Mouse (Mus musculus): ENCODE data around the gene Zmynd19.
"Not testable (repeated sequence)": the region's sequence is repeated elsewhere in the genome, so short reads cannot be mapped to it uniquely, and the experiment has no call there.

Gene Zmynd19

GRCm38 (mm10) chr2:24935057-24935796, 14.4 kb upstream of the Zmynd19 start, which contains the start of gene Arrdc1:
Arrdc1 (minus strand) TSS chr2:24935252.
- in situ Hi-C loops (cut with MboI, MseI) = no loop called here

DNA sequence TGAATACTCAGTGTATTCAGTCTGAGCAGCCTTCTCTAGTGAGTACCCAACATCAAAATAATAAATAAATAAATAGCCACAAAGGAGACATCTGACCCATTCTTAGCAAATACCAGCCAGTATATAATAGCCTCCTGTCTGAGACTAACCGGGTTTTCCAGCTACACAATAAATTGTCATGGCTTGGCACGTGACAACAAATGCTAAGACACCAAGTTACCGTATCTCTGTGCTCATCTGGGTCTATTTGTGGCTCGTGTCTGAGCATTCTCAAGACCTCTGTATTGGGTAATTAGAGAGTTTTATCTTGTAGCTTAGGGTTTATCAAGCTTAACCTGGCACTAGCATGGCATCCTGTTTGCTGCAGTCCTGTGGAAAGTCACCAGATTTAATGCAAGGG, 7.5 kb upstream of the Zmynd19 start:
- in situ Hi-C loops (cut with MboI, MseI) = no loop called here

DNA sequence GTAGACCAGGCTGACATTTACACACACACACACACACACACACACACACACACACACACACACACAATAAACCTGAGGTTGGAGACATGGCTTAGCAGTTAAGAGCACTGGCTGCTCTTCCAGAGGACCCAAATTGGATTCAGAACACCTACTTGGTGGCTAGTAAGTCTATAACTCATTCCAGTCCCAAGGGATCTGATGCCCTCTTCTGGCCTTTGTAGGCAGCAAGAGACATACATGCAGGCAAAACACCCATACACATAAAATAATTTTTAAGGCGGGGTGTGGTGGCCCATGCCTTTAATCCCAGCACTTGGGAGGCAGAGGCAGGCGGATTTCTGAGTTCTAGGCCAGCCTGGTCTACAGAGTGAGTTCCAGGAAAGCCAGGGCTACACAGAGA, 5.3 kb upstream of the Zmynd19 start:
- in situ Hi-C loops (cut with MboI, MseI) = not testable (repeated sequence)

GRCm38 (mm10) chr2:24950189-24950535, 570 bp downstream of the Zmynd19 start:
- in situ Hi-C loops (cut with MboI, MseI) = no loop called here

DNA sequence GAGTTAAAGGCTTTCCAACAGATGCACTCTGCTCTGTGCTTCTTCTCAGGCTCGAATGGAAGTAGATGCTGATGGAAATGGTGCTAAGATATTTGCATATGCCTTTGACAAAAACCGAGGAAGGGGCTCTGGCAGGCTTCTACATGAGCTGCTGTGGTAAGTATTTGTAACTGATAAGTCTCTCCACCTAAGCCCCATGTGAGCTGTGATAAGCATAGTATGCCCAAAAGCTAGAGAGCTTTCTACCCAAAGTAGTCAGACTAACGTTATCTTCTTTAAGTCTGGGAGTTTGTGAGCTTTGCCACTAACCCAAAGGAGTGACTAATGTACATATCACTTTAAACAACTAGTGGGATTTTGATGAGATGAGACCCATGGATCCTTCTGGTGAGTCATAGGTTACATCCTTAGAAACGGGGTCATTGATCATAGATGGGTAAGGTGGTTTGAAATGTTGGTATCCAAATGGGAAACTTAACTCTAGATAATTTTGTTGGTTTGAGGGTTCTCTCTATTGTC, 3.0 kb downstream of the Zmynd19 start:
- in situ Hi-C loops (cut with MboI, MseI) = no loop called here

DNA sequence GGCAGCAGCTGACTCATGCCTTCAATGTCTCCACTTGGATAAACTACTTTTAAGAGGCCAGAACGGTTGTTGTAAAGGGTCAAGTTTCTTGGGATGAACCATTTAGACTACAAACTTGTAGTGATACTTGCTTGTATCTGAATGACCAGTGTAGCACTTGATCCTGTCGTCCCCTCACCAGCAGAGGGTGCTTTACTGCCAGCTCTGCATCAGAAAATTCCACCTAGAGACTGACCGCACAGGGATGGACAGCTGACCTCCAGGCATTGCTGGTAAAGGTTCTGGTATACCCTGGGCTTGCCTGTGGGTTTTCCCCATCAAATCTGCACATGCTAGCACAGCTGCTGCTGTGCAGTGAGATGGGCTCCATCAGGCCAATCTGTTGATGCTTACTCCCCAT, 11.3 kb downstream of the Zmynd19 start:
- in situ Hi-C loops (cut with MboI, MseI) = no loop called here

GRCm38 (mm10) chr2:24962304-24963000, 12.9 kb downstream of the Zmynd19 start, which contains the start of gene Dph7:
Dph7 (plus strand) TSS chr2:24962400.
- in situ Hi-C loops (cut with MboI, MseI) = no loop called here

DNA sequence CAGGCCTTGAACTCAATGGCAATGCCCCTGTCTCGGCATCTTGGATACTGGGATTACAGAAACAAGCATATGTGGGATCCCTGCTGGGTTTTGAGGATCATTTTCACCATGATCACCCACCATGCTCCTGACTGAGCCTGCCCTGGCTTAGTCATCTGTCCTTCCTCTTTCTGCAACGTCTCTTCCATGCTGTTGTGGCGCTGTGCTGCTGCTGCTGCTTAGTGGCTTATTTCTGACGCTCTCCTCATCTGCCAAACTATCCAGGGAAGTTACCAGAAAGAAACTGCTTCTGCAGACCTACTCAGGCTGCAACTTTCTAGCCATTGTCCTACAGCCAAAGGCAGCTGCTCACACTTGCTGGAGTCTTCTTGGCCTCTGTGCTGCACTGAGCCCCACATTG, 20.8 kb downstream of the Zmynd19 start:
- in situ Hi-C loops (cut with MboI, MseI) = no loop called here

DNA sequence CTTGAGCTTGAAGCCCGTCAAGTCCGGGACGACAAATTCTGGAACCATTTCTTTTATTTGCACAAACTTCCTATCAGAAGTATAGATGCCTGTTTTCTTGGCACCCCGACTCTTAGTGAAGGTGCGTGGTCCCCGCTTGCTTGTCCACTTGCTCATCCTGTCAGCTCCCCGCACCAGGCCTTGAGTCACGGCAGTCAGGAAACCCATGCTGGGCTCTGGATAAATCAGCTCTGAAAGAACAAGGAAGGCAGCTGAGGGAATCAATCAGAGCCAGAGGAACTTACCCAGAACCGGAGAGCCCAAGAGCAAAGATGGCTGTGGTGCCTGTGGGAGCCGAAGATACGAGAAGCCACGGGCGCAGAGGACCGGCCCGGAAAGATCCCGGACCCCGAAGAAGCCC, 24.9 kb downstream of the Zmynd19 start:
- in situ Hi-C loops (cut with MboI, MseI) = not testable (repeated sequence)

DNA sequence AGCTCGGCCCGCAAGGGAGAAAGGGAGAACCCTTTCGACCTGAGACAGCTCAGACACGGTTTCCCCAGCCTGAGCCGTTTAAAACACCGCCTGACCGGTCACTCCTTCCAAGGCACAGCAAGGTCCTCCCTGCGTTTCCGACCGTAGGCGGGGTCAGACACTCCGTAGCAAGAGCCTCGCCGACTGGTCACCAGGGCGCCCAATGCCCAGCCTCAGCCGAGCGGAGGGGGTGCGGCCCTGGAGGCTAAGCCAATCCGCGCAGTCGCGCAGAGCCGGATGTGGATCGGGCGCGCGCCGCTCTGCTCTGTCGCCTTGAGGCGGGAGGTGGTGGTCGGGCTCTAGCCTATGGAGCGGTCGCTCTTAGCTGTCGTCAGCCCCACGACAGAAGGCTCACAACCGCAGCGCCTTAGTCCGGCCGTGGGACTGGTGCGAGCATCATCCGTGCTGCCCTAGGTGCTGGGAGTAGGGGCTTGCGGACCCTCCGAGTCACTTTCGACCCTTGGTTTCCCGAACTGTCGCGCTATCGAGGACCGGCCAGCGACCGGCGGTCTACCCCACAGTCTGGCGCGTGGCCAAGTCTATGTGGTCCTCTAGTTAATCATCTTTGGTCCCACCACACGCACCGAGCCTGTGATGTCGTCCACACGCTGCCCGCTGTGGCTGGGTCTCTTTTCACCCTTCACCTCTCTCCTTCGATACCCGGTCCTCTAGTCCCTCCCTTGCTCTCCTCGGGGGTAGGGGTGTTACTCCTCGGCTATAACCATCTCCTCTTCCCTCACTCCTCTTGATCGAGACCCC, 25.5 kb downstream of the Zmynd19 start, which contains the start of gene Mrpl41:
Mrpl41 (minus strand) TSS at position 193 of the 798 bp plus-strand sequence.
- in situ Hi-C loops (cut with MboI, MseI) = no loop called here

DNA sequence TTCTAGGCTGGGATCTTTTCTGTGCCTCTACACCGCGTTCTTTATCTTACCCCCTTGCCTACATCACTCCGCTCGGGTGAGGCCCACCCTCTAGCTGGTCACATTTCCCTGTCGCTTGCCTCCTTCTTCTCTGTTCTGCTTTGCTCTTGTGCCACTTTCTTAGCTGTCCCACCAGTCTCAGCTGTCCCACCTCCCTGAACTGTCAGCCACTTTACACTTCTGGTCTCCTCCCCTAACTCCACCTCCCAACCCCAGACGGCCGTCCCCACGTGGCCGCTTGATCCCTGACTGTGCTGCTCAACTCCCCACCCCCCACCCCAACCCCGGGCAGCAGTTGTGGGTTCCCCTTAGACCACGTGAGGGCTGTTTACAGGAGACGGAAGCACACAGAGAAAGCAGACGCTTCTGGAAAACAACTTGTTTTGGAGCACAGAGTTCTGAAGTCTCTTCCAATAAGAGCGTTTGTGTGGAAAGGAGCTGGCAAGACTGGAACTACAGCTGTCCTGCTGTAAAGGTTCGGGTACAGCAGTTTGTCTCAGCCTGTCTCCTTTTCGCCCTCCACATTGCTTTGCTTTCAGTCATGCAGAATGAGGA, 26.2 kb downstream of the Zmynd19 start, which contains the start of gene Pnpla7:
Pnpla7 (plus strand) TSS at position 330 of the 594 bp plus-strand sequence.
- in situ Hi-C loops (cut with MboI, MseI) = no loop called here

DNA sequence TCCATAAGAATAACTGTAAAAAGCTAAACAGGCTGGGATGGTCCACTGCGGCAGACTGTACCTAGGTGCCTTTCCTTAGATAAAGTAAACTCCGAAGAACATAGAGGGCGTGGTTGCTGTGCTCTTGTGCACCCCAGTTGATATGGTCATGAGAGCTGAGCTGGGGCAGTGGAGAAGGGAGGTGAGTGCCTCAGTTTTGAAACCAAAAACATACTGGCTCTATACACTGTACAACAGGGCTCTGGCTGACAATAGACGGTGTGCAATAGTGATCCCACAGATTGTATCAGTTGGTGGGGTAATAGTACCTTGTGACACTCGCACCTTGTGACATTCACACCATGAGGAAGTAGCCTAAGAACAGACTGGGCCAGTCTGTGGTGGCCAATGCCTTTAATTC, 27.4 kb downstream of the Zmynd19 start:
- in situ Hi-C loops (cut with MboI, MseI) = no loop called here

DNA sequence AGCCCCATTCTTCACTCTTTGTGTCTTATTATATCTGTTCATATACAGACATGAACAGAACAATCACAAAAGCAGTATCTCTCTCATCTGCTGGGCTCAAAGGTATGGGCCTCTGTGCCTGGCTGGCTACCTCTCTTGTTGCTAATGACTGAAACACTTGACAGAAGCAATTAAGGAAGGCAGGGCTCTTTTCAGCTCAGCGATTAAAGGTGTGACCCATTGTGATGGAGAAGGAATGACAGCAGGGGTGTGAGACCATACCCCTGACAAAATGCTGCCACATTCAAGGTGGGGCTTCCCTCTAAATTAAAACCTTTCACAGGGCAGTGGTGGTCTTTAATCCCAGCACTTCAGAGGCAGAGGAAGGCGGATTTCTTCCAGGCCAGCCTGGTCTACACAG, 38.2 kb downstream of the Zmynd19 start:
- in situ Hi-C loops (cut with MboI, MseI) = no loop called here

- in situ Hi-C loops (cut with MboI, MseI) = no loop called here
These were observed 45.7 kb downstream of the Zmynd19 start for GRCm38 (mm10) chr2:24995332-24995731.

GRCm38 (mm10) chr2:24996471-24996870, 46.9 kb downstream of the Zmynd19 start:
- in situ Hi-C loops (cut with MboI, MseI) = no loop called here

GRCm38 (mm10) chr2:25000544-25001235, 51.1 kb downstream of the Zmynd19 start:
- in situ Hi-C loops (cut with MboI, MseI) = no loop called here

DNA sequence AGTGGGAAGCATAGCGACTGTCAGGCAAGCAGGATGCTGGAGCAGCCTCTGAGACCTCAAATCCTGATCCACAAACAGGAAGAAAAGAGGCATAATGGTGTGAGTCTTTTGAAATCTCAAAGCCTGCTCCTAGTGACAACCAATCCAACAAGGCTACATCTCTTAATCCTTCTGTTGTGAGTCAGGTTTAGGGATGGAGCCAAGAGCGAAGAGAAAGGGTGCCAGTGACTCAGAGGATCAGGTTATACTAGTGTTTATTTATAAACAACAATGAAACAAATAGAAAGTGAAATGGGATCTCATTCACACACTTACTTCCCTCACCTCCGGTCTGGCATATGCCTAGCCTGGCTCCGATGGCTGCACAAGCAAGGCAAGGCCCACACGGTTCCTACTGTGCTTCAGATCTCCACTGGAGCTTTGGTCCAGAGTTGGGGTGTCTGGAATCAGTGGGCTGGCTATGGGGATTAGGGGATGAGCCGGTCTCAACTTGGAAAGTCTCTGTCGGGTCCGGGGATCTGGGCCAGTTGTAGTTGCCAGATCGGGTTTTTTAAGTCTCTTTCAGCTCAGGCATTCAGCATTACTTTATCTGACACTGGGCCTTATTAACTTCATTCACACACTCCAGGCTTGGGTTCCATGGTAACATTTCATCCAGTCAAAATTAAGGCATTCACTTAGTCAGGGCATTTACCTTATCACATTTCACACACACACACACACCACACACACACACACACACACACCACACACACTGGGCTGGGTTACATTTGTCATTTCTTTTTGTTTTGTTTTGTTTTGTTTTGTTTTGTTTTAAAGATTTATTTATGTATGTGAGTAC, 54.6 kb downstream of the Zmynd19 start:
- in situ Hi-C loops (cut with MboI, MseI) = no loop called here

DNA sequence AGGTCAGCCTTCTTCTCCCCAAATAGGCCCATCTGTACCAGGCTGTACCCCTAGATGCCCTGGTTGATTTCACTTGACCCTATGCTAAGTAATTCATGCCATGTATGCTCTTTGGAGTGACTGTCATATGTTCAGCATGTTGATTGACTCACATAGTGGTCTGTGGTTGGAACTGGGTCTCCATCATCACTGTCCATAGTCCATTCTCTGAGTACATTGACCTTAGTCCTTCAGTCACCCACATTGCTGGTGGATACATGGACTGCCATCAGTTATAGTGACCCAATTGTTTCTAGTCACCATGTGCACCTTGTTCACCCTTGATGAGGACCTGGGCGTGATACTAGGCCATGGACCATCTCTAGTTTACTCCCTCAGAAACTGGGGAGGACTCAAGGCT, 57.2 kb downstream of the Zmynd19 start:
- in situ Hi-C loops (cut with MboI, MseI) = no loop called here

GRCm38 (mm10) chr2:25008250-25008649, 58.7 kb downstream of the Zmynd19 start:
- in situ Hi-C loops (cut with MboI, MseI) = no loop called here

Data from T-helper 17 cell (primary cell).